Mouse (Mus musculus) midbrain, embryonic 15.5 days (tissue): Measurements from ENCODE around the gene Lrrk1. TPM values are rescaled to one million over a fixed set of nuclear protein-coding genes. Genes with fewer than 3 reads are reported as not detected.
"Not testable (repeated sequence)": the region's sequence is repeated elsewhere in the genome, so short reads cannot be mapped to it uniquely, and the experiment has no call there.

Source experiments
- ATAC-seq: fragments of 200-750 bp; cut with Nextera tagmentation; replicated peaks from 2 replicates; pipeline ENCODE4 v1.8.0; 2017; ENCODE audit warnings: moderate TSS enrichment
- H3K27ac ChIP-seq: fragments of 300-500 bp; sonication (generic); 2 replicates; pipeline ENCODE4 v1.5.1; 2015; ENCODE audit warnings: mild to moderate bottlenecking, inconsistent platforms
- H3K27me3 ChIP-seq: fragments of 300-500 bp; sonication (generic); replicated peaks from 2 replicates; pipeline ENCODE4 v1.6.1; 2015; ENCODE audit warnings: inconsistent platforms
- H3K36me3 ChIP-seq: fragments of 300-500 bp; sonication (generic); replicated peaks from 2 replicates; pipeline ENCODE4 v1.6.1; 2015; ENCODE audit warnings: inconsistent platforms
- H3K4me1 ChIP-seq: fragments of 300-500 bp; sonication (generic); 2 replicates; pipeline ENCODE4 v1.6.1; 2015; ENCODE audit warnings: inconsistent platforms
- H3K4me2 ChIP-seq: fragments of 300-500 bp; sonication (generic); 2 replicates; pipeline ENCODE4 v1.6.1; 2015; ENCODE audit warnings: inconsistent platforms, mild to moderate bottlenecking, moderate library complexity
- H3K4me3 ChIP-seq: fragments of 300-500 bp; sonication (generic); 2 replicates; pipeline ENCODE4 v1.5.1; 2015; ENCODE audit warnings: mild to moderate bottlenecking, inconsistent platforms
- H3K9ac ChIP-seq: fragments of 300-500 bp; sonication (generic); 2 replicates; pipeline ENCODE4 v1.6.1; 2015; ENCODE audit warnings: mild to moderate bottlenecking, inconsistent platforms
- H3K9me3 ChIP-seq: fragments of 300-500 bp; sonication (generic); 2 replicates; pipeline ENCODE4 v1.6.1; 2016; ENCODE audit warnings: inconsistent platforms
- WGBS: fragments of 180-500 bp; shearing (Covaris S2); methylation state at CpG from one replicate; pipeline ENCODE4 v1.1.7; 2015; ENCODE audit warnings: mixed read lengths; 5-methylcytosine and 5-hydroxymethylcytosine counted together
- polyA plus RNA-seq: library from polyadenylated mRNA; unstranded; fragments of >200 nt; fragmentation: Nextera tagmentation; extraction: Ambion mirVana; gene quantifications from 2 replicates; pipeline ENCODE4 v1.2.1, GENCODE M21; 2015

Lrrk1 gene
- polyA plus RNA-seq, 1 experiment from 2014 or later = 3.7 TPM

DNA sequence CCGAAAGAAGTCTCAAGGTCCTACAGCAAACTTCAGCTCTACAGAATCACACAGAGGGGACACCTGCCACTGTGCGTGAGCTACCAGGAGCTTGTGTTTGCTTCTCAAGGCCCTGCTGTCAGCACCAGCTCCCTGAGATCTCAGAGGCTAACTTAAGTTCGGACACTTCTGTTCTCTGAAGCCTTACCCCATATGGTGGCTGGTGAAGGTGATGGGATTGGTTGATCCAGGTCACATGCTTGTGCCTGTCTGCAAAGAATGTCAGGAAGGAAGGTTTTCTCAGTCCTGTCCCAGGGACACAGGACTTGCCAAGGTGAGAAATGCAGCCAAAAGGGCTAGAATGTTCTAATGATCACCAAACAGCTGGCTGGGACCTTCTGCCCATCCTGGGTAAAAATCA is 187.8 kb downstream of the Lrrk1 start:
- no peaks in the 10 kb centered on the region for H3K9me3 ChIP-seq
- H3K36me3 ChIP-seq = no peaks in the 10 kb centered on the region
- WGBS = 77% methylated on average over 3 of the region's 3 CpGs
- H3K4me3 ChIP-seq = no peak overlapping the region
- H3K27ac ChIP-seq = 0 out of 2 replicates have a peak overlapping the region, but pooled peaks have one; percentile 29
- peaks cover 9% of the 10 kb centered on the region for H3K4me1 ChIP-seq
- ATAC-seq = no peak
- H3K27me3 ChIP-seq = no peaks in the 10 kb centered on the region
- no peak overlapping the region for H3K9ac ChIP-seq
- H3K4me2 ChIP-seq = no peak overlapping the region

DNA sequence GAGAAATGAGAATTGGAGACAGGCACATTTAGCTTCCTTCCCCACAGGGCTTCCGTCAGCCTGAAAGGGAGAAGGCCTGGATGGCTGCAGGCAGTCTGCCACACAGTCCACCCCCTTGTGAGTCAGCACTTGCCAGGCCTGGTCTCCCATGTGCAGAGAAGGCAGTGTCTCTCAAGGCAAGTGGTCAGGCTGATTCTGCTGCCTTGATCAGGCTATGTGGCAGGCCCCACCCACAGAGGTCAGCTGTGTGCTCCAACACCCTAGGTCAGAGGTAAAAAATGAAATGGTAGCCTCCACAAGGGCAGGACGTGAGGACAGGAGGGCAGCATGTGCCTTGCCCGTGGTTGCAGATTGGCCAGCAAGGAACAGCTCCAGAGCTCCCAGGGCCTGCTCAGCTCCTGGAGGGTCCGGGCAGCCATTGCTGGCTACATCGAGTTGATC is 188.7 kb downstream of the Lrrk1 start:
- Histone ChIP-seq H3K36me3 (no peaks in the 10 kb centered on the region), H3K4me3 (no peak overlapping the region), H3K4me1 (peaks cover 9% of the 10 kb centered on the region), H3K4me2 (no peak overlapping the region), H3K27ac (no peak overlapping the region), H3K27me3 (no peaks in the 10 kb centered on the region), H3K9me3 (no peaks in the 10 kb centered on the region), H3K9ac (no peak overlapping the region)
- 0 out of 2 replicates have a peak, but pooled peaks have one; percentile 35 for ATAC-seq
- 78% methylated on average over 5 of the region's 5 CpGs for WGBS

DNA sequence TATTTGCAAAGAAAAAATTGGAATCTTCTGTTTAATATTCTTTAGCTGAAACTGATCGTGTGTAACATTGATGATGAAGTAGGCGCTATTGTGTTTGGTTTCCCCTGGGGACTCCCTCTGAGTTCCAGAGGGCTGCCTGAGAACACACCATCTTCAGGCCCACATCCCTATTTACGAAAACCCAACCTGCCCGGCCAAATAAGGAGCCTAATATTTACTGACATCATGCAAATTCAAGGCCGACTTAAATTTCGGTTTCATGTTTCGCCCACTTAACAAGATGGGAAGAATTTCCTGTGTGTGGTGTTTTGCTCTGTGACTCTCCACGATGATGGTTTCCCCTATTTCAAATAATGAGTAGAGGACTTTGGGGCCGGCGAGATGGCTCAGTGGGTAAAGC is 189.7 kb downstream of the Lrrk1 start:
- Histone ChIP-seq H3K36me3 (no peaks in the 10 kb centered on the region), H3K9me3 (no peaks in the 10 kb centered on the region), H3K9ac (no peak overlapping the region), H3K27me3 (no peaks in the 10 kb centered on the region), H3K4me3 (no peak overlapping the region), H3K4me1 (peaks cover 9% of the 10 kb centered on the region), H3K27ac (no peak overlapping the region), H3K4me2 (no peak overlapping the region)
- 87% methylated on average over 10 of the region's 10 CpGs for WGBS
- ATAC-seq = no peak

DNA sequence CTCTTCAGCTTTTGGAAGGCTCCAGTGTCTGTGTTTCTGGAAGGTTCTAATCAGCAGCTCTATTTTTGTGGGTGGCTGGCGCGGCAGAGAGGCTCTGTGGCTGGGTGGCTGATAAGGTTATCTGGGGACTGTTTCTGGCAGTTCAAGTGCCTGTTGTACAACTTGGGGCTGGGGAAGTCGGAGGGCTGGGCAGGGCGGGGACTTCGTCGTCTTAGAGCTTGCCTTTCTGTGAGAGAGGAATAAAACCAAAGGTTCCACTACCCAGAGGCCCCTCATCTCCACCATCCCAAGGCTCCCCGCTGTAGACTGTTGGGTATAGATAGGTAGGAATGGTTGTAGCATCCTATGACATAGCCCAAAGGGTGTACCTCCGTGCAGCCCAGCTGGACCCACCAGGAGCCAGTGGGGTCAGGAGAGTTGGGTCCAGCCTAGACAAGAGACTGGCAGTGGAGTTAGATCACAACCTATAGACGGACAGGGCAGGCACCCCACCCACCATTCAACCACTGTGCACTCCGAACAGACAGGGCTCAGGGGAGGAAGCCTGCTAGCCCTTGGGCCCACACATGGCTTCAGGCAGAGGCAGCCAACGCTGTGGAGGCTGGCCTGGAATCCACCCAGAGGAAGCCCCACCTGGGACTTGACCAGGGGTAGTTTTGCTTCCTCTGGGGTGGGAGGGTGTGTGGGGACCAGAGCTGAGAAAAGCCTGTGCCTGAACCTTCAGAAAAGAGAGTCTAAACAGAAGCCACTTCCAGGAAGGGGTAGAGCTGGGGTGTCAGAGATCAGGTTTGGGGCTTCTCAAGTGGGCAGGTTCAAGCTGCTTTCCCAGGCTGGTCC is 191.3 kb downstream of the Lrrk1 start:
- Histone ChIP-seq H3K4me1 (peaks cover 9% of the 10 kb centered on the region), H3K27ac (no peak overlapping the region), H3K4me2 (no peak overlapping the region), H3K36me3 (no peaks in the 10 kb centered on the region), H3K9ac (no peak overlapping the region), H3K9me3 (no peaks in the 10 kb centered on the region), H3K4me3 (no peak overlapping the region), H3K27me3 (no peaks in the 10 kb centered on the region)
- ATAC-seq = no peak
- WGBS = 87% methylated on average over 11 of the region's 11 CpGs

DNA sequence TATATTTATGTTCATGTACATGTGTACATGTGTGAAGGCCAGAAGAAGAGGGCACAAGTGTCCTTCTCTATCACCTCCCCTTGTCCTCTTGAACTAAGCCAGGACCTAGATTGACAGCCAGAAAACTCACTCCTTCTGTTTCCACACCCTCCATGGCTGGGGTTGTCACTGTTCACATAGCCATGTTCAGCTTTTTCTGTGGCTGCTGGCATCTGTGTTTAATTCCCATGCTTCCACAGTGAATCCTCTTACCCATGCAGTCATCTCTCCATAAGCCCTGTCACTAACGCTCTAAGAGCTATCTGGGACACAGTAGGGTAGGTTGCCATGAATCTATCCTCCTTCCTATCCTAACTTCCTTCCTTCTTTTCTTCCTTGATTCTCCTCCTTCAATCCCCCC is 192.3 kb downstream of the Lrrk1 start:
- H3K27ac ChIP-seq = no peak overlapping the region
- no peaks in the 10 kb centered on the region for H3K9me3 ChIP-seq
- ATAC-seq = no peak
- no peak overlapping the region for H3K4me2 ChIP-seq
- no peaks in the 10 kb centered on the region for H3K27me3 ChIP-seq
- H3K36me3 ChIP-seq = no peaks in the 10 kb centered on the region
- H3K4me3 ChIP-seq = no peak overlapping the region
- H3K4me1 ChIP-seq = peaks cover 6% of the 10 kb centered on the region
- no peak overlapping the region for H3K9ac ChIP-seq
- WGBS = 71% methylated on average over 1 of the region's 1 CpGs

DNA sequence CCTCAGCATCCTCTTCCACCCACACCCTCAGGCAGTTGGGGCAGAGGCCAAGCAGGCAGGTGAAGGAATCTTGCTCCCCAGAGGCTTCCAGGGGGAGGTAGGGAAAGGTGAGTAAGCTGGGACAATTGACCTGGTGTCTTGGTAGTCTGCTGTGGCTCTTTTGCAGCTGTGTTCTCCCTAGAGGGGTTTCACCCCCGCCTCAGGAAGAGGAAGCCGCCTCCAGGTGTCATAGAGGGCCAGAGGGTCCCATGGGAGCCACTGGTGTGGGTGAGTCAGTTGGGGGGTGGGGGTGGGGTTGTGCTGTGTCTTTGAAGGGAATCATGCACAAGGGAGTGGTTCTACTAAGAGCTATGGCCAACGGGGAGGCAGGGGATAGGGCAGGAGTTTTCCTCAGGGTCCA is 193.6 kb downstream of the Lrrk1 start:
- Histone ChIP-seq H3K9ac (no peak overlapping the region), H3K9me3 (no peaks in the 10 kb centered on the region), H3K4me2 (no peak overlapping the region), H3K27me3 (no peaks in the 10 kb centered on the region), H3K4me3 (no peak overlapping the region), H3K27ac (no peak overlapping the region), H3K36me3 (no peaks in the 10 kb centered on the region), H3K4me1 (no peaks in the 10 kb centered on the region; the same call in 1 of the 2 replicates)
- 80% methylated on average over 3 of the region's 3 CpGs for WGBS
- ATAC-seq = no peak

DNA sequence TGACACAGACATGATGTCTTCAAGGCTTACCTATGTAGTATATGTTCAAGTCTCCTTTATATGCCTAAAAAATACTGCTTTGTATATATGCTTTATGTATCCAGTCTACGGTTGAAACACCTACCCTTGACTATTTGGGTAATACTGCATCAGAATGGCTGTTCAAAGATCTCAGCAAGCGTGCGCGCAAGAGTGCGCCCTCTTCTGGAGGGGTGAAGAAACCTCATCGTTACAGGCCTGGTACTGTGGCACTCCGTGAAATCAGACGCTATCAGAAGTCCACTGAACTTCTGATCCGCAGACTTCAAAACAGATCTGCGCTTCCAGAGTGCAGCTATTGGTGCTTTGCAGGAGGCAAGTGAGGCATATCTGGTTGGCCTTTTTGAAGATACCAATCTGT is 197.8 kb downstream of the Lrrk1 start:
- not testable (repeated sequence) for H3K4me3 ChIP-seq, H3K9ac ChIP-seq, H3K9me3 ChIP-seq, ATAC-seq, H3K4me1 ChIP-seq, H3K27me3 ChIP-seq, H3K4me2 ChIP-seq, H3K27ac ChIP-seq, H3K36me3 ChIP-seq
- WGBS = 90% methylated on average over 10 of the region's 10 CpGs

DNA sequence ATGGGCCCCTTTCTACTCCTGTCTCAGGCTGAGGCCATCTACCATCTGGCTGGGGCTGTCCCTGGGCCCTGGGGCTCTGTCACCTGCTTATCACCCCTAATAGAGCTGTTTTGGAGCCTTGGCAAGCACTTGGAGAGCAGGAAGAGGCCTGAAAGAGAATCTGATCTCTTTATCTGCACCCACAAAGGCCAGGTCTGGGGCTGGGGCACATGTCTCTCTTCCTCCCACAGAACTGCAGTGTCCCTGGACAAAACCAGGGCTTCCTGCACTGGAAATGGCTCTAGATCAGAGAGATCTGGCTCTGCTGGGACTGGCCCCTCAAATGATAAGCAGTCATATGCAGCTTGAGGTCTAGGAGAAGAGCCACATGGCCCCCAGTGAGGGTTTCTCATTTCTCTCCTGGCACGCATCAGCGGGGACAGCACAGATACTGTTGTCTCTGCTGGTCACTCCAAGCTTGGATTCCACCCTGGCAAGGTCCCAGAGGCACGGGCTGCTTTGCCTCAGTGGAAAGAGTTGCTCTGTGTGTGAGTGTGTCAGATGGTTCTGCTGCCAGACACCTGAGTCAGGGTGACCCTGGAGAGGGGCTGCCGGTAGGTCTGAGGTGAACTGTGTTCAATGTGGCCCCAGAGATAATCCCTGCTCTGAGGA is 200.4 kb downstream of the Lrrk1 start:
- Histone ChIP-seq H3K4me3 (no peak overlapping the region), H3K27me3 (no peaks in the 10 kb centered on the region), H3K36me3 (no peaks in the 10 kb centered on the region), H3K4me1 (no peaks in the 10 kb centered on the region), H3K9me3 (no peaks in the 10 kb centered on the region), H3K9ac (no peak overlapping the region), H3K4me2 (no peak overlapping the region), H3K27ac (no peak overlapping the region)
- ATAC-seq = no peak
- WGBS = 82% methylated on average over 4 of the region's 4 CpGs

DNA sequence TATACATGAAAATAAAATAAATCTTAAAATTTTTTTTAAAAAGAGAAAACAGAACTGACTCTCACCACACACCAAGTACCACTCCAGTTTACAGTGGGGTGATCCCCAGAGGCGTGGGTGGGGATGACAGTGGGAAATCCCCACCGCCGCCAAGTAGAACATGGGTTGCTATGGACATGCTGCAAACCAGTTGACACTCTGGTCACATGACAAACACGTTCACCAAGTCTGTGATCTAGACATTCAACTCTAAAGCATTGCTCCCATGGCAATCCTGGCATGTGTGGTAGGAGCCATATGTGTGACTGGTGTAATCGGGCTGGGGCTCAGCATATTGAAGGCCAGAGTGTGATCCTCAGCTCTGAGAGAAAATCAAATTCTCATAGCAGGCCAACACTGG is 202.8 kb downstream of the Lrrk1 start:
- no peak for ATAC-seq
- Histone ChIP-seq H3K4me1 (no peaks in the 10 kb centered on the region), H3K27me3 (no peaks in the 10 kb centered on the region), H3K9ac (no peak overlapping the region), H3K27ac (no peak overlapping the region), H3K9me3 (no peaks in the 10 kb centered on the region), H3K4me2 (no peak overlapping the region), H3K4me3 (no peak overlapping the region), H3K36me3 (no peaks in the 10 kb centered on the region)
- 90% methylated on average over 5 of the region's 5 CpGs for WGBS

DNA sequence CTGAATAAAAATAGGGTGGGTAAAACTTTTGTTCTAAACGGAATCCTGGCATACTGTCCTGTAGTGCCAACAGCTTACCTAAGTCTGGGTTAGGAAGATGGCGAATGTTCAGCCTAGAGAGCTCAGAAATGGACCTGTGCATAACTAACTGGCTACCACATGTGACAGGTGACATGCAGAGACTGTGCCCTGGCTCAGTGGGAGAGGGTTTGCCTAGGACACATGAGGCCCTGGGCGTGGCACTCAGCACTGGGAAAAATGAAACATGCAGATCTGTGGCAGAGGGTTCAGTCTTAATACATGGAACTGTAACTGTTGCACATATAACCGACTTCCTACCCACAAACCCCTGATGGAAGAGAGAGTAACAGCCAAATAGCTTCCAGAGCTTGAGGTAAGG is 204.1 kb downstream of the Lrrk1 start:
- Histone ChIP-seq H3K9me3 (no peaks in the 10 kb centered on the region), H3K27ac (no peak overlapping the region), H3K27me3 (no peaks in the 10 kb centered on the region), H3K36me3 (no peaks in the 10 kb centered on the region), H3K4me1 (0 out of 2 replicates have a peak, but pooled peaks cover 3% of the 10 kb centered on the region), H3K4me2 (no peak overlapping the region), H3K4me3 (no peak overlapping the region), H3K9ac (no peak overlapping the region)
- no peak for ATAC-seq
- 84% methylated on average over 4 of the region's 4 CpGs for WGBS

DNA sequence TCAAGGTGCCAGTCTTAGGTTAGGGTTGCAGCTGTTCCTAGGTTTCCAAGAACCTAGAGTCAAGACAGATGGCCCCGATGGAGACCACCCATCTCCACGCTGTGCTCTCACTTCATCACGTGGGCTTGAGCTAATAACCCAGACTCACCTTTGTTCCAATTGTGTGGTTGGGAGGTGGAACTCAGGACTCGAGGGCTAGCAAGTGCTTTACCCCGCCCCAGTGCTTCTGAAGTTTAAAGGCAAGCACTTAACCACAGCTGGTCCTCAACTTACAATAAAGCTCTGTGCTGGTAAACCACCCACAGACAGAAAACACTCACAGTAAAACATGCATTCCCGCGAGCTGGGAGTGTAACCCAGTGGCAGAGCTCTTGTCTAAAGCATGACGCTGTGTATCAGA is 204.7 kb downstream of the Lrrk1 start:
- WGBS = 79% methylated on average over 8 of the region's 8 CpGs

DNA sequence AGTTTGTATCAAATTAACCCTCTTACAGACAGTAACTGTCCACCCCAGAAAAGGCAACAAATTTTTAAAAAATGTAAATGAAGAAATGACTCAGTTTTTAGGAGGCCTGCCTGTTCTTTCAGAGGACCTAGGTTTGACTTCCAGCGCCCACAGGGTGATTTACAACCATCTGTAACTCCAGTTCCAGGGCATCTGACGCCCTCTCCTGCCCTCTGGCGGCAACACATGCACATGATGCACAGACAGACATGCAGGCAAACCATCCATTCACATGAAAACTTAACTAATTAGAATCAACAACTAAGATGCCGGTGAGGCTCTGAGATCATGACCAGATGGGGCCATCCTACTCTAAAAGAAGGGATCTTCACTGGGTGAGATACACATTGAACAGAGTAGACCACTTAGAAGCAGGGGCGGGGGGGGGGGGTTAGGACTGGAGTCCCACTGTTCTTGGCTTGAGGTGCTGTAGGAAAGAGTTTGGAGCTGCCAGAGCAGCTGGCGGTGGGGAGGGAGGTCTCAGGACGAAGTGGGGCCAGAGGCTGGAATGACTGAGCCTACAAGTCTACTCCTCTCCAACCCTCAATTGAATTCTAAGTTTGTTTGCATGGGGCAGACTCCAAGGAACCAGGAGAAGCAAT is 206.0 kb downstream of the Lrrk1 start:
- no peak overlapping the region for H3K4me2 ChIP-seq
- 84% methylated on average over 7 of the region's 7 CpGs for WGBS
- H3K4me3 ChIP-seq = no peak overlapping the region

More for the DNA sequence above, 204.7 kb downstream of the Lrrk1 start:
- ATAC-seq = no peak
- Histone ChIP-seq H3K4me1 (0 out of 2 replicates have a peak, but pooled peaks cover 3% of the 10 kb centered on the region), H3K36me3 (no peaks in the 10 kb centered on the region), H3K9ac (no peak overlapping the region), H3K27ac (no peak overlapping the region), H3K4me2 (no peak overlapping the region), H3K9me3 (no peaks in the 10 kb centered on the region), H3K27me3 (no peaks in the 10 kb centered on the region), H3K4me3 (no peak overlapping the region)

More for the DNA sequence above, 206.0 kb downstream of the Lrrk1 start:
- Histone ChIP-seq H3K4me1 (0 out of 2 replicates have a peak, but pooled peaks cover 3% of the 10 kb centered on the region), H3K9ac (no peak overlapping the region), H3K9me3 (no peaks in the 10 kb centered on the region), H3K27me3 (no peaks in the 10 kb centered on the region), H3K36me3 (no peaks in the 10 kb centered on the region), H3K27ac (no peak overlapping the region)
- ATAC-seq = no peak
